Mouse (Mus musculus): ENCODE measurements around the gene 4930404N11Rik. TPM values are rescaled to one million over a fixed set of nuclear protein-coding genes. Genes with fewer than 3 reads are reported as not detected.
A peak's percentile ranks its signal among the peaks of the same experiment; 100 is the strongest.

4930404N11Rik gene
- total and polyA plus RNA-seq, 2 experiments from 2014 or later, result 0.99 TPM; not detected in 1

- H3K36me3 ChIP-seq (ENCODE audit: insufficient read depth, low read length), result no peaks in the 10 kb centered on the region
- no peak within 1 kb of the TSS; the same call in 1 of the 2 replicates for H3K27ac ChIP-seq
- H3K4me2 ChIP-seq (ENCODE audit: low read depth, low read length), result peak within 1 kb of the TSS; percentile 87
- H3K4me3 ChIP-seq (ENCODE audit: low read length), result peak within 1 kb of the TSS; percentile 58
- 0 out of 2 replicates have a peak, but pooled peaks cover 4% of the 10 kb centered on the region for H3K27me3 ChIP-seq (ENCODE audit: insufficient read depth, low read length)
- DNase-seq (ENCODE audit: low spot score) (peak; percentile 99), ATAC-seq (peak; percentile 96)
- TF ChIP-seq CTCF (IDR thresholded peaks at IDR 0.05; ENCODE audit: low read depth), result peak; percentile 90
- peak within 1 kb of the TSS; percentile 56 for H3K9ac ChIP-seq (replicated peaks; ENCODE audit: low read length)
- under 1% methylated on average over 54 of the region's 54 CpGs for WGBS
- no peaks in the 10 kb centered on the region for H3K9me3 ChIP-seq (ENCODE audit: low read length)
- peaks cover 9% of the 10 kb centered on the region for H3K4me1 ChIP-seq (ENCODE audit: insufficient read depth, low read length)
These were observed 15.1 kb downstream of the 4930404N11Rik start, which contains the start of gene Hmg20b for GRCm38 (mm10) chr10:81350351-81351063. TSS of gene Hmg20b (minus strand) at chr10:81350480.

DNA sequence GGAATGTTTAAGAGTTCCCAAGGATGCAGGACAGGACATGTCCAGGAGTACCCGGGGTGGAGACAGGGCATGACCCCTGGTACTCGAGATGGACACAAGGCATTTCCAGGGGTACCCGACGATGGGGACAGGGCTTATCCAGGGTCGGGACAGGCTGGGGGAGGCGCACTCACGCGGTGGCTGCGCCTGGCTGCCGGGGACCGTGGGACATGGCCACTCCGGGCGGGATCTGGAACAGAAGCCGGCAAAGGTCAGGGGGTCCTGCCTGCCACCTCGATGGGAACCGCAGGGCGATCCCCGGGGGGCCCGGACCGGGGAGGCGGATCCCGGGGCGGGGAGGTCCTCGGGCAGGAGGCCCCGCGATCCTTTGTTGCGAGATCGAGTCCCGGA, 15.7 kb downstream of the 4930404N11Rik start:
- WGBS, result 0% methylated on average over 25 of the region's 29 CpGs
- H3K4me1 ChIP-seq (ENCODE audit: insufficient read depth, low read length), result peaks cover 9% of the 10 kb centered on the region
- no peaks in the 10 kb centered on the region for H3K9me3 ChIP-seq (ENCODE audit: low read length)
- peak overlapping the region; percentile 58 for H3K4me3 ChIP-seq (ENCODE audit: low read length)
- H3K27ac ChIP-seq, result no peak overlapping the region; the same call in 1 of the 2 replicates
- H3K27me3 ChIP-seq (ENCODE audit: insufficient read depth, low read length), result 0 out of 2 replicates have a peak, but pooled peaks cover 9% of the 10 kb centered on the region
- peak overlapping the region; percentile 56 for H3K9ac ChIP-seq (replicated peaks; ENCODE audit: low read length)
- ATAC-seq (peak; percentile 6; the same call in 1 of the 2 replicates), DNase-seq (ENCODE audit: low spot score) (no peak)
- peak overlapping the region; percentile 87 for H3K4me2 ChIP-seq (ENCODE audit: low read depth, low read length)
- TF ChIP-seq CTCF (IDR thresholded peaks at IDR 0.05; ENCODE audit: low read depth), result no peak
- H3K36me3 ChIP-seq (ENCODE audit: insufficient read depth, low read length), result no peaks in the 10 kb centered on the region

GRCm38 (mm10) chr10:81349146-81349545, 16.5 kb downstream of the 4930404N11Rik start:
- H3K4me3 ChIP-seq (ENCODE audit: low read length), result no peak overlapping the region
- no peak overlapping the region for H3K9ac ChIP-seq (replicated peaks; ENCODE audit: low read length)
- no peaks in the 10 kb centered on the region for H3K9me3 ChIP-seq (ENCODE audit: low read length)
- no peaks in the 10 kb centered on the region for H3K36me3 ChIP-seq (ENCODE audit: insufficient read depth, low read length)
- 3% methylated on average over 12 of the region's 12 CpGs for WGBS
- no peak for ATAC-seq
- H3K4me2 ChIP-seq (ENCODE audit: low read depth, low read length), result peak overlapping the region; percentile 87
- peaks cover 9% of the 10 kb centered on the region for H3K4me1 ChIP-seq (ENCODE audit: insufficient read depth, low read length)
- no peak for DNase-seq (ENCODE audit: low spot score)
- H3K27me3 ChIP-seq (ENCODE audit: insufficient read depth, low read length), result peaks cover 13% of the 10 kb centered on the region; the same call in 1 of the 2 replicates
- no peak for TF ChIP-seq CTCF (IDR thresholded peaks at IDR 0.05; ENCODE audit: low read depth)
- H3K27ac ChIP-seq, result no peak overlapping the region

GRCm38 (mm10) chr10:81346453-81347067, 19.1 kb downstream of the 4930404N11Rik start:
- H3K9ac ChIP-seq (replicated peaks; ENCODE audit: low read length), result peak overlapping the region; percentile 13; the same call in 1 of the 2 replicates
- no peaks in the 10 kb centered on the region for H3K9me3 ChIP-seq (ENCODE audit: low read length)
- H3K4me2 ChIP-seq (ENCODE audit: low read depth, low read length), result peak overlapping the region; percentile 50
- peak; percentile 65 for TF ChIP-seq CTCF (IDR thresholded peaks at IDR 0.05; ENCODE audit: low read depth)
- H3K36me3 ChIP-seq (ENCODE audit: insufficient read depth, low read length), result no peaks in the 10 kb centered on the region
- 12% methylated on average over 54 of the region's 55 CpGs for WGBS
- peak overlapping the region; percentile 32 for H3K4me3 ChIP-seq (ENCODE audit: low read length)
- peaks cover 31% of the 10 kb centered on the region; the same call in 1 of the 2 replicates for H3K27me3 ChIP-seq (ENCODE audit: insufficient read depth, low read length)
- H3K27ac ChIP-seq, result peak overlapping the region; percentile 20; the same call in 1 of the 2 replicates
- DNase-seq (ENCODE audit: low spot score) (peak; percentile 84), ATAC-seq (peak; percentile 21; the same call in 1 of the 2 replicates)
- H3K4me1 ChIP-seq (ENCODE audit: insufficient read depth, low read length), result peaks cover 9% of the 10 kb centered on the region

GRCm38 (mm10) chr10:81345162-81345534, 20.5 kb downstream of the 4930404N11Rik start:
- 86% methylated on average over 4 of the region's 4 CpGs for WGBS
- ATAC-seq, result no peak
- no peak for TF ChIP-seq CTCF (IDR thresholded peaks at IDR 0.05; ENCODE audit: low read depth)
- H3K9me3 ChIP-seq (ENCODE audit: low read length), result no peaks in the 10 kb centered on the region
- H3K4me3 ChIP-seq (ENCODE audit: low read length), result no peak overlapping the region
- H3K27ac ChIP-seq, result no peak overlapping the region
- no peak for DNase-seq (ENCODE audit: low spot score)
- no peak overlapping the region for H3K4me2 ChIP-seq (ENCODE audit: low read depth, low read length)
- peaks cover 31% of the 10 kb centered on the region; the same call in 1 of the 2 replicates for H3K27me3 ChIP-seq (ENCODE audit: insufficient read depth, low read length)
- no peak overlapping the region for H3K9ac ChIP-seq (replicated peaks; ENCODE audit: low read length)
- H3K4me1 ChIP-seq (ENCODE audit: insufficient read depth, low read length), result peaks cover 9% of the 10 kb centered on the region
- H3K36me3 ChIP-seq (ENCODE audit: insufficient read depth, low read length), result no peaks in the 10 kb centered on the region

DNA sequence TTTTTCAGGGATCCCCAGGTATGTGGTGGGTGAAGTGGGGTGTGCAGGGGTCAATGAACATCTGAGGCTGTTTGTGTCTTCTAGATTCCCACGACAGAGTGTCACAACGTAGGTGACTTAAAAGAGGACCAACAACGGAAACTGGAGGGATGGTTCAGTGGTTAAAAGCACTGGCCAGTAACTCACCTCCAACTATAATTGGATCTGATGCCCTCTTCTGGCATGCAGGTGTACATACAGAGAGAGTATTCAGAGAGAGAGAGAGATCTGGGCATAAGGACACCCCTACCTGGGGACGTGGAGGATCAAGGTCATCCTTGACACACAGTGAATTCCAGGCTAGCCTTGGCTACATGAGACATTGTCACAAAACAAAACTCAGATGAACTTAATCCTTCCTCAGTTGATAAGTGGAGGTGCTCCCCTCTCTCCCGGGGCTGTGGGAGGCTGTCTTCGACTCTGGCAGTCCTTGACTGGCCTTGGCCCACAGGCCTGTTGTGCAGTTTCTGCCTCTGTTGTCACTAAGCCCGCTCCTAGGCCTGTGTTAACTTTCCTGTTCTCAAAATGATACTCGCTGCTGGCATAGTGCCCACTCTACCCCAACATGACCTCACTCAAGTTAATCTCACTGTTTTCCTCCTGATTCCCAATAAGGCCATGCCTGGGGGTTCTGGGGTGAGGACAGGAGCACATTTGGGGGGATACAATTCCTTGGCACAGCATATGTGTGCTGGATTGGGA, 21.0 kb downstream of the 4930404N11Rik start:
- Histone ChIP-seq H3K4me1 (ENCODE audit: insufficient read depth, low read length) (peaks cover 5% of the 10 kb centered on the region), H3K27ac (no peak overlapping the region), H3K4me2 (ENCODE audit: low read depth, low read length) (no peak overlapping the region), H3K9me3 (ENCODE audit: low read length) (no peaks in the 10 kb centered on the region), H3K4me3 (ENCODE audit: low read length) (no peak overlapping the region), H3K36me3 (ENCODE audit: insufficient read depth, low read length) (no peaks in the 10 kb centered on the region), H3K9ac (replicated peaks; ENCODE audit: low read length) (no peak overlapping the region), H3K27me3 (ENCODE audit: insufficient read depth, low read length) (peaks cover 31% of the 10 kb centered on the region; the same call in 1 of the 2 replicates)
- TF ChIP-seq CTCF (IDR thresholded peaks at IDR 0.05; ENCODE audit: low read depth), result peak; percentile 54
- no peak for ATAC-seq
- WGBS, result 49% methylated on average over 8 of the region's 8 CpGs
- no peak for DNase-seq (ENCODE audit: low spot score)

Data from hindbrain, postnatal 0 days (tissue).